ENCODE assay signal across 8 mouse cellular contexts in genomic region chr10:127311476-127312355, GRCm38 (mm10). TPM values are rescaled to one million over a fixed set of nuclear protein-coding genes. Genes with fewer than 3 reads are reported as not detected.
A peak's percentile ranks its signal among the peaks of the same experiment; 100 is the strongest.
DNase-seq lines count a peak whose midpoint lies in the region; ATAC-seq and TF ChIP-seq lines count a peak whose summit lies in the region.

Mars (minus strand) TSS chr10:127311786.

- ATAC-seq in embryonic facial prominence, embryonic 14.5 days (ENCODE audit: low read depth) = peak; percentile 97
- peak; percentile 97 for ATAC-seq in limb, embryonic 14.5 days (ENCODE audit: low FRiP score, low read depth)
- peak; percentile 96 for ATAC-seq in midbrain, postnatal 0 days (ENCODE audit: low FRiP score)

- peak; percentile 34; the same call in 1 of the 2 replicates for TF ChIP-seq POLR2A in limb, embryonic 14.5 days (IDR thresholded peaks at IDR 0.05; ENCODE audit: borderline replicate concordance, extremely low read depth, insufficient read depth, insufficient read length)

- no peak for TF ChIP-seq CTCF in midbrain, postnatal 0 days (IDR thresholded peaks at IDR 0.05)

- no peaks in the 10 kb centered on the region for H3K9me3 ChIP-seq in embryonic facial prominence, embryonic 14.5 days (ENCODE audit: control insufficient read depth, low read length)
- no peaks in the 10 kb centered on the region for H3K9me3 ChIP-seq in limb, embryonic 14.5 days (ENCODE audit: control insufficient read depth, low read length)
- H3K9me3 ChIP-seq in midbrain, postnatal 0 days (ENCODE audit: low read length) = no peaks in the 10 kb centered on the region

- H3K27ac ChIP-seq in embryonic facial prominence, embryonic 14.5 days (replicated peaks; ENCODE audit: low read depth, low read length) = peak within 1 kb of the TSS; percentile 86
- peak within 1 kb of the TSS; percentile 74 for H3K27ac ChIP-seq in limb, embryonic 14.5 days (replicated peaks; ENCODE audit: low read depth, low read length)
- peak within 1 kb of the TSS; percentile 62 for H3K27ac ChIP-seq in midbrain, postnatal 0 days (ENCODE audit: low read depth, low read length)

- H3K4me3 ChIP-seq in embryonic facial prominence, embryonic 14.5 days (ENCODE audit: low read depth, low read length) = peak within 1 kb of the TSS; percentile 87
- peak within 1 kb of the TSS; percentile 69 for H3K4me3 ChIP-seq in limb, embryonic 14.5 days (replicated peaks; ENCODE audit: low read length)
- peak within 1 kb of the TSS; percentile 59 for H3K4me3 ChIP-seq in midbrain, postnatal 0 days (ENCODE audit: low read depth, low read length)

- peaks cover 5% of the 10 kb centered on the region for H3K4me1 ChIP-seq in embryonic facial prominence, embryonic 14.5 days (ENCODE audit: control insufficient read depth, insufficient read depth, low read length)
- H3K4me1 ChIP-seq in limb, embryonic 14.5 days (ENCODE audit: control insufficient read depth, insufficient read depth, low read length) = peaks cover 4% of the 10 kb centered on the region
- H3K4me1 ChIP-seq in midbrain, postnatal 0 days (ENCODE audit: insufficient read depth, low read length) = no peaks in the 10 kb centered on the region

- peaks cover 25% of the 10 kb centered on the region for H3K36me3 ChIP-seq in embryonic facial prominence, embryonic 14.5 days (ENCODE audit: control insufficient read depth, insufficient read depth, low read length)
- H3K36me3 ChIP-seq in limb, embryonic 14.5 days (ENCODE audit: control insufficient read depth, insufficient read depth, low read length) = peaks cover 21% of the 10 kb centered on the region
- H3K36me3 ChIP-seq in midbrain, postnatal 0 days (ENCODE audit: insufficient read depth, low read length) = peaks cover 19% of the 10 kb centered on the region

- peak within 1 kb of the TSS; percentile 59 for H3K4me2 ChIP-seq in embryonic facial prominence, embryonic 14.5 days (ENCODE audit: low read depth, low read length)
- H3K4me2 ChIP-seq in limb, embryonic 14.5 days (replicated peaks; ENCODE audit: low read depth, low read length, severe bottlenecking) = peak within 1 kb of the TSS; percentile 60
- H3K4me2 ChIP-seq in midbrain, postnatal 0 days (ENCODE audit: low read depth, low read length, poor library complexity, severe bottlenecking) = peak within 1 kb of the TSS; percentile 57

- no peaks in the 10 kb centered on the region for H3K27me3 ChIP-seq in embryonic facial prominence, embryonic 14.5 days (replicated peaks; ENCODE audit: control insufficient read depth, insufficient read depth, low read length)
- no peaks in the 10 kb centered on the region for H3K27me3 ChIP-seq in limb, embryonic 14.5 days (ENCODE audit: control insufficient read depth, insufficient read depth, low read length)
- no peaks in the 10 kb centered on the region for H3K27me3 ChIP-seq in midbrain, postnatal 0 days (ENCODE audit: insufficient read depth, low read length)

- WGBS in embryonic facial prominence, embryonic 14.5 days = under 1% methylated on average over 64 of the region's 65 CpGs
- 1% methylated on average over 65 of the region's 65 CpGs for WGBS in limb, embryonic 14.5 days
- under 1% methylated on average over 62 of the region's 65 CpGs for WGBS in midbrain, postnatal 0 days

- peak; percentile 98 for DNase-seq in 3T3-L1 (ENCODE audit: low read depth, low spot score)
- DNase-seq in adrenal gland, postnatal 4 days (ENCODE audit: low spot score in 2 of 2) = peak; percentile 71 to 87
- peak; percentile 98 for DNase-seq in embryonic facial prominence, embryonic 14.5 days (ENCODE audit: low spot score)
- peak; percentile 99 for DNase-seq in heart, adult 8-10 months (ENCODE audit: low spot score)
- peak; percentile 98 for DNase-seq in kidney, adult 9 months
- DNase-seq in limb, embryonic 14.5 days (ENCODE audit: low spot score) = peak; percentile 97
- DNase-seq in midbrain, postnatal 0 days (ENCODE audit: low spot score) = peak; percentile 98
- DNase-seq in spleen, postnatal 14 days (ENCODE audit: low spot score in 2 of 2) = peak; percentile 83 to 86

- H3K9ac ChIP-seq in embryonic facial prominence, embryonic 14.5 days (ENCODE audit: low read depth, low read length) = peak within 1 kb of the TSS; percentile 90
- H3K9ac ChIP-seq in limb, embryonic 14.5 days (ENCODE audit: low read depth, low read length, severe bottlenecking) = peak within 1 kb of the TSS; percentile 83
- H3K9ac ChIP-seq in midbrain, postnatal 0 days (replicated peaks; ENCODE audit: low read length, poor library complexity, severe bottlenecking) = peak within 1 kb of the TSS; percentile 58

RNA-seq across cellular contexts. Expression of gene Mars, which starts in this region (rescaled TPM):
- total RNA-seq in adrenal gland, postnatal 4 days (2021) = 10 to 100 TPM; 85.5 to 89.5 TPM
- polyA plus RNA-seq in embryonic facial prominence, embryonic 14.5 days (2014; fragmentation: Nextera tagmentation; extraction: Ambion mirVana) = 106 and 108 TPM in 2 replicates
- total RNA-seq in heart, adult 8-10 months (2022) = 10 to 100 TPM; 42.1 to 48.8 (median 45.4) TPM
- polyA plus RNA-seq in limb, embryonic 14.5 days (2012; rRNA removed) = 78.5 and 79.8 TPM in 2 replicates
- polyA plus RNA-seq in limb, embryonic 14.5 days (2014; fragmentation: Nextera tagmentation; extraction: Ambion mirVana) = 113 and 114 TPM in 2 replicates
- 62.6 and 84.3 TPM in 2 replicates for total RNA-seq in midbrain, postnatal 0 days (2014; rRNA removed)
- 103 and 112 TPM in 2 replicates for polyA plus RNA-seq in midbrain, postnatal 0 days (2015; fragmentation: Nextera tagmentation; extraction: Ambion mirVana)

Comparison
In these comparisons a context has a peak if more than half of its experiments do, and no peak if none do; other contexts are left out.
1. Peak in every context shown above with its lines: DNase-seq, ATAC-seq, H3K4me3 ChIP-seq and H3K27ac ChIP-seq.